Mouse (Mus musculus) embryonic facial prominence, embryonic 14.5 days (tissue): ENCODE data around the gene Lonrf2. TPM values are rescaled to one million over a fixed set of nuclear protein-coding genes. Genes with fewer than 3 reads are reported as not detected.

Experiments used
- ATAC-seq: fragments of 200-750 bp; cut with Nextera tagmentation; 2 replicates; pipeline ENCODE4 v1.8.0; 2017; ENCODE audit warnings: low read depth, moderate number of reproducible peaks, moderate TSS enrichment
- DNase-seq: peaks from one replicate; pipeline ENCODE4 v3.0.0-alpha.2; 2015; ENCODE audit warnings: low spot score
- H3K27ac ChIP-seq: fragments of 300-500 bp; sonication (generic); replicated peaks from 2 replicates; pipeline ENCODE4 v1.5.1; 2014; ENCODE audit warnings: low read depth, mild to moderate bottlenecking, low read length, moderate library complexity
- H3K27me3 ChIP-seq: fragments of 300-500 bp; sonication (generic); replicated peaks from 2 replicates; pipeline ENCODE4 v1.6.1; 2014; ENCODE audit warnings: low read length; ENCODE audit not compliant: control insufficient read depth, insufficient read depth
- H3K36me3 ChIP-seq: fragments of 300-500 bp; sonication (generic); 2 replicates; pipeline ENCODE4 v1.6.1; 2014; ENCODE audit warnings: low read length, mixed read lengths; ENCODE audit not compliant: control insufficient read depth, insufficient read depth
- H3K4me1 ChIP-seq: fragments of 300-500 bp; sonication (generic); 2 replicates; pipeline ENCODE4 v1.6.1; 2014; ENCODE audit warnings: antibody characterized with exemption, low read length; ENCODE audit not compliant: control insufficient read depth, insufficient read depth
- H3K4me2 ChIP-seq: fragments of 300-500 bp; sonication (generic); 2 replicates; pipeline ENCODE4 v1.6.1; 2014; ENCODE audit warnings: low read depth, mild to moderate bottlenecking, low read length, moderate library complexity, mixed read lengths
- H3K4me3 ChIP-seq: fragments of 300-500 bp; sonication (generic); 2 replicates; pipeline ENCODE4 v1.5.1; 2014; ENCODE audit warnings: low read depth, mild to moderate bottlenecking, low read length
- H3K9ac ChIP-seq: fragments of 300-500 bp; sonication (generic); 2 replicates; pipeline ENCODE4 v1.6.1; 2014; ENCODE audit warnings: low read depth, mild to moderate bottlenecking, low read length, moderate library complexity, mixed read lengths
- H3K9me3 ChIP-seq: fragments of 300-500 bp; sonication (generic); 2 replicates; pipeline ENCODE4 v1.6.1; 2016; ENCODE audit warnings: low read length; ENCODE audit not compliant: control insufficient read depth
- WGBS: fragments of 180-500 bp; shearing (Covaris S2); extraction: QIAGEN DNeasy Blood & Tissue Kit; methylation state at CpG from one replicate; pipeline ENCODE4 v1.1.7; 2014; 5-methylcytosine and 5-hydroxymethylcytosine counted together
- polyA plus RNA-seq: library from polyadenylated mRNA; unstranded; fragments of >200 nt; fragmentation: Nextera tagmentation; extraction: Ambion mirVana; gene quantifications from 2 replicates; pipeline ENCODE4 v1.2.1, GENCODE M21; 2014

Lonrf2 gene
- polyA plus RNA-seq, 1 experiment from 2014 or later = 3.1 TPM

DNA sequence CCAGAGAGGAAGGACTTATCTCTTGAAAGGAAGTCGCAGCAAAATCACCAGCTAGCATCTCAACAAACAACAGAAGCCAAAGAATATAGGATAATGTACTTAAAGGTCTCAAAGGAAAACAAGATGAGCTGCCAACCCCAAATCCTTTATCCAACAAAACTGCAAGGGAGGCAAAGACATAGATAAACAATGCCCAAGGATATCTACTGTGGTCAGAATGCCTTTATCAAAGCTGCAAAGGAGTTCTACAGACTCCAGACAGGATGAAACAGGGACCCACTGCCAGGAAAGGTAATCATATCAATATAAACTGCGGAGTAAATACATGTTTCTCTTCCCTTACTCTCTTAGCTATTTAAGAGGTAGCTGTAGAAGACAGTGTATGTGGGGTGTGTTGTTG lies 14.1 kb upstream of the Lonrf2 start:
- H3K4me3 ChIP-seq = no peak overlapping the region
- H3K27me3 ChIP-seq = peaks cover 5% of the 10 kb centered on the region
- DNase-seq = no peak
- no peak overlapping the region for H3K27ac ChIP-seq
- no peaks in the 10 kb centered on the region for H3K36me3 ChIP-seq
- no peak overlapping the region for H3K4me2 ChIP-seq
- no peak overlapping the region for H3K9ac ChIP-seq
- H3K4me1 ChIP-seq = no peaks in the 10 kb centered on the region
- 82% methylated on average over 2 of the region's 2 CpGs for WGBS
- H3K9me3 ChIP-seq = no peaks in the 10 kb centered on the region
- no peak for ATAC-seq

DNA sequence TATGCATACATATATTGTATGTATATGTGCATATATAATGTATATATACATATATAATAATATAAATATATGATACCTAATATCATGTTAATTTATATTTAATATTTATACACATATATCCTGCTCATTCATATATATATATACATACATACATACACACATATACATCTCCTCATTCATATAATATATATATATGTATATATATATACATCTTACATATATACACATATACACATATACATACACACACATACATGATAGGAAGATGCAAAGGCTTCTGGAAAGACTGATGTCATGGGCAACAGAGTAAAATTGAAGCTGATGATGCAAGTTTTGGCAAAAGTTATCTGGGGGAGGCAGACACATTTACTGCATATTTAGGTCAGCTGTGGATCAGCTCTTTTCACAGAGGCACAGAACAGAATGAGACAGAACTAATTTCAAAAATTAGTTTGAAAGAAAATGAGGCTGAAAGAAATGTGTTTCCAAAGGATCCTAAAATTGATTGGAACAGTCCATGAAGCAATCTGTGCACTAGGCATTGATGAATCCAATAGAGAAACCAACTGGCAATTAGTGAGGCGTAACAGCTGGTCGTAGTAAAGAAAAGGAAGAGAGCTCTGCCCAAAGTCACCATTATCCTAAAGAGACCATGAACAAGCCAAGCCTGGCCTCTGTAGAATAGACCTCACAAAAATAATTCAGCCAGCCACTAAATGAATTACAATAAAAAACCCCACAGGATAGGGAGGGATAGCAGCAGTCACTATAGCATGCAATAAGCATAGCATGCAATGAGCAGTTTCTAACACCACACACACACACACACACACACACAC lies 12.2 kb upstream of the Lonrf2 start:
- Histone ChIP-seq H3K27me3 (peaks cover 5% of the 10 kb centered on the region), H3K27ac (no peak overlapping the region), H3K4me3 (no peak overlapping the region), H3K4me2 (no peak overlapping the region), H3K9me3 (no peaks in the 10 kb centered on the region), H3K9ac (no peak overlapping the region), H3K4me1 (no peaks in the 10 kb centered on the region), H3K36me3 (no peaks in the 10 kb centered on the region)
- DNase-seq (no peak), ATAC-seq (no peak)
- 70% methylated on average over 2 of the region's 2 CpGs for WGBS

DNA sequence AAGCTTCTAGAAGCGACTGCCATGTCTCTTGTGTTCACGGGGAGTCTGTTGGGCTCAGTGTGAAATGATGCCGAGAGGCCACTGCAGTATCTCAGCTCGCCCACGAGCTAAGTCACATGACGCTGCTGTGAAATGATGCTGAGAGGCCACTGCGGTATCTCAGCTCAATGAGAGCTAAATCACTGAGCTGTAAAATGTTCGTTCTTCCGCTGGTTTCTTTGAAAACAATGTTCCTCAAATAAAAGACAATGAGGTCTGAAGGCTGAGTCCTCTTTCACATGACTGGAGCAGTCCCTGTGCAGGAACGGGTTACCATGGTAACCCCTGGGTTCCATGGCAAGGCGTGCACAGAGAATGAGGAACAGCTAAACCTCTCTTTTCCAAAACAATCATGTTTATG lies 11.5 kb upstream of the Lonrf2 start:
- Histone ChIP-seq H3K27ac (no peak overlapping the region), H3K9ac (no peak overlapping the region), H3K4me1 (no peaks in the 10 kb centered on the region), H3K27me3 (peaks cover 5% of the 10 kb centered on the region), H3K4me2 (no peak overlapping the region), H3K4me3 (no peak overlapping the region), H3K36me3 (no peaks in the 10 kb centered on the region), H3K9me3 (no peaks in the 10 kb centered on the region)
- peak; percentile 74 for DNase-seq
- ATAC-seq = peak; percentile 76; the same call in 1 of the 2 replicates
- 58% methylated on average over 11 of the region's 11 CpGs for WGBS

DNA sequence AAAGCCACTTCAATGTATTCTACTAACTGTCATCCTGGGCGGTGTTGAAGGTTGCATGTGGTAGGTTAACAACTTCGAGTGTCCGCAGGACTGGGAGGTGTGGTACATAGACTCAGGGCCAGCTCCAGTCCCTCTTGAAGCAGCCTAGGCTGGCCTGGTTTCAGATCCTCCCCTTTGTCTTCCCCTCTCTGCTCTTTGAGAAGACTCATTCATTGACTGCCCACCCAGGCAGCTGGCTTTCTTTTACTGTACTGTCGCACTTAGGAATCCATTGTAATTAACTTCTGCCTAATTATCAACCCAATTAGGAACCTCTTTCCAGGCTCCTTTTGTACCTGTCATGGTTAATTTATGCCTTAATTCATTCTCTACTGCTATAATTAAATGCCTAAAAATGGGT lies 6.8 kb upstream of the Lonrf2 start:
- H3K4me2 ChIP-seq = no peak overlapping the region
- no peaks in the 10 kb centered on the region; the same call in 1 of the 2 replicates for H3K27me3 ChIP-seq
- H3K4me3 ChIP-seq = no peak overlapping the region
- ATAC-seq (peak; percentile 47; the same call in 1 of the 2 replicates), DNase-seq (peak; percentile 19)
- H3K4me1 ChIP-seq = no peaks in the 10 kb centered on the region
- H3K9me3 ChIP-seq = no peaks in the 10 kb centered on the region
- H3K9ac ChIP-seq = no peak overlapping the region
- H3K36me3 ChIP-seq = no peaks in the 10 kb centered on the region
- H3K27ac ChIP-seq = no peak overlapping the region
- WGBS = 67% methylated on average over 4 of the region's 4 CpGs

DNA sequence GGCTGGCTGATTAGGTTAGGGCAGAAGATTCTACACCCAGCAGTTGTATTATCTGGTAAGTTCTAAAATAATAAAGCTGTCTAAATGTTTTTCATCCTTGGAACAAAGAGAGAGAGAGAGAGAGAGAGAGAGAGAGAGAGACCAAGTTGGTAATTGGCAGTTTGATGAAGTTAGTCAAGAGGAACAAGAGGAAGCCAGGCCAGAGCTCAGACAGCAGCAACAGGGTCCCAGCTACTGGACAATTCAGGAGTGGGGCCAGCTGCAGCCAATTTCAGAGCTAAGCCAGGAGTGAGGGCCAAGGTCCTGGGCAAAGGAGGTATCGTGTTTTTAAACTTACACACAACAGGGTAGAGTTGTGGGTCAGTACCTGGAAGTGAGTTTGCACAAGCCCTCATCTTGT lies 6.3 kb upstream of the Lonrf2 start:
- Histone ChIP-seq H3K9me3 (no peaks in the 10 kb centered on the region), H3K4me3 (no peak overlapping the region), H3K36me3 (no peaks in the 10 kb centered on the region), H3K4me1 (no peaks in the 10 kb centered on the region), H3K9ac (no peak overlapping the region), H3K27ac (no peak overlapping the region), H3K27me3 (no peaks in the 10 kb centered on the region; the same call in 1 of the 2 replicates), H3K4me2 (no peak overlapping the region)
- DNase-seq = no peak
- no peak for ATAC-seq
- whole genome bisulfite sequencing = 91% methylated on average over 1 of the region's 1 CpGs

DNA sequence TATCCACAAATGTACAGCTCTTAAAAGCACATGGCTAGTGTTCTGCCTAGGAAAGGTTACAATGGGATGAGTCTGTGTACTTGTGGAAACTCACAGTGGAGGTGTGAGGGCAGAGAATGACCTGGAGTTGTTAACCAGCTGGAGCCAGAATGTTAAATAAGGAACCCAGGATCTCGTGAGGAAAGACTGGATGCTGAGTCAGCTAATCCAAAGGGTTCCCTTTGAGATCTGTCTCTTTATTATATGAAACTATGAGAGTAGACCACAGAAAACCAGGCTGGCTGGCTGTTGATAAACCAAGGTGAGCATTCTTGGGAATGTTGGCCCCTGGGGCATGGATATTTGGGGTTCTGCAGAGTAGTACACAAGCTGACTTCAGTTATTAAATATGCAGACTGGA lies 3.4 kb upstream of the Lonrf2 start:
- Histone ChIP-seq H3K4me2 (no peak overlapping the region), H3K27ac (no peak overlapping the region), H3K36me3 (no peaks in the 10 kb centered on the region), H3K27me3 (peaks cover 16% of the 10 kb centered on the region), H3K9ac (no peak overlapping the region), H3K9me3 (no peaks in the 10 kb centered on the region), H3K4me3 (no peak overlapping the region), H3K4me1 (0 out of 2 replicates have a peak, but pooled peaks cover 3% of the 10 kb centered on the region)
- ATAC-seq (no peak), DNase-seq (no peak)
- 52% methylated on average over 1 of the region's 1 CpGs for WGBS

DNA sequence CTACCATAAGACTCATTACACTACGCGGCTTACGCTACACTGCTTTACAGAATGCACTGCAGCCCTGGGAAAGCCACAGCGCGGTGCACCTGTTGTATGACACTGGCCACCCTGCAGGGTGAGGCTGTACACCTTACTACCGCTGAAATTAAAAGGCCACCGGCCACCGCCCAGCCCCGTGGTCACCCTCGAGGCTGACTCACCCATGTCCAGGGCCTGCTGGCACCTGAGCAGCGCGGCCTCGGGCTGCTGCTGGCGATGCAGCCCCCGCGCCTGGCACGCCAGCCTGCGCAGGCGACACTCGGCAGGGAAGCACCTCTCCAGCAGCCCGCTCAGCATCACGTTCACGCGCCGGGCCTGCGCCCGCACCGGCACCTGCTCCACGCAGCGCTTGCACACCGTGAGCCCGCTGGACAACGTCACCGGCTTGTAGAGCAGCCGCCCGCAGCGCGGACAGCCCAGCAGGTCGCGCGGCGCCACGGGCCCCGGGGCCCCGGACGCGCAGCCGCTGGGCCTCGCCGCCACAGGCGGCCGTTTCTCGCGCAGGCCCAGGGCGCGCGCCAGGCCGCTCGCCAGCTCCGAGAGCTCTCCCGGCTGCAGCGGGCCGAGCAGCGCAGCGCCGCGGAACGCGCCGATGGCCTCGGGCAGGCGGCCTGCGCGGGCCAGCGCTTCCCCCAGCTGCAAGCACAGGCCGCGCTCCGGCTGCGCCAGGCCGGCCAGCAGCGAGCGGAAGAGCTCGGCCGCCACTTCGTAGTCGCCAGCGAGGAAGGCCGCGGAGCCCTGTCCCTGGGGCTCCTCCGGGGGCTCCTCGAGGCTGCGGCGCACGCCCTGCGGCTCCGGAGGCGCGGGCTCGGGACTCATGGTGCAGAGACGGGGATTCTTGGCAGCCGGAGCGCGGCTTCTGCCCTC lies 689 bp downstream of the Lonrf2 start:
- no peaks in the 10 kb centered on the region for H3K9me3 ChIP-seq
- H3K36me3 ChIP-seq = no peaks in the 10 kb centered on the region
- peak overlapping the region; percentile 68 for H3K4me3 ChIP-seq
- peak; percentile 82 for ATAC-seq
- H3K27ac ChIP-seq = peak overlapping the region; percentile 29
- peak overlapping the region; percentile 97 for H3K4me2 ChIP-seq
- WGBS = 4% methylated on average over 38 of the region's 103 CpGs
- H3K27me3 ChIP-seq = peaks cover 20% of the 10 kb centered on the region
- peak; percentile 62 for DNase-seq
- H3K9ac ChIP-seq = peak overlapping the region; percentile 85
- 0 out of 2 replicates have a peak, but pooled peaks cover 3% of the 10 kb centered on the region for H3K4me1 ChIP-seq

DNA sequence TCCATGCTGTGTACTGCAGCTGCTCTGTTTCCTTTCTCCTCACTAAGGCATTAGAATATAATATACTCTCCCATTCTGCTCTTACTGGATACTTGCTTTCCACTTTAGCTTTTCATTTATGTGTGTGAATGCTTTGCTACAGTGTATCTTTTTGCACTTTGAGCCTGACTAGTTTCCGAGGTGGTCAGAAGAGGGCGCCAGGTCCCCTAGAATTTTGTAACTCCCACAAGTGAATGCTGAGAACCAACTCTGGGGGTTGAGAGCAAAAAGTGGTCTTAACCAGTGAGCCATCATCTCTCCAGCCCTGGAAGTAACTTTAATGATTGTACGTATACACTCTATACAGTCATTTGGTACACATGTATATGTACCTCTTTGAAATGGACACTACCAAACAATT lies 1.6 kb downstream of the Lonrf2 start:
- Histone ChIP-seq H3K4me1 (0 out of 2 replicates have a peak, but pooled peaks cover 3% of the 10 kb centered on the region), H3K27me3 (peaks cover 20% of the 10 kb centered on the region), H3K4me3 (peak overlapping the region; percentile 68), H3K27ac (no peak overlapping the region), H3K9ac (no peak overlapping the region), H3K36me3 (no peaks in the 10 kb centered on the region), H3K9me3 (no peaks in the 10 kb centered on the region), H3K4me2 (peak overlapping the region; percentile 97)
- DNase-seq (peak; percentile 30), ATAC-seq (no peak)
- 29% methylated on average over 3 of the region's 3 CpGs for WGBS
